Mouse (Mus musculus) right cerebral cortex, postnatal 25 days (tissue): ENCODE data around the gene Cenpv.
"Not testable (repeated sequence)": the region's sequence is repeated elsewhere in the genome, so short reads cannot be mapped to it uniquely, and the experiment has no call there.

Experiments
- DNase-seq: peaks from one replicate; pipeline ENCODE4 v3.0.0; 2022

The Cenpv gene

DNA sequence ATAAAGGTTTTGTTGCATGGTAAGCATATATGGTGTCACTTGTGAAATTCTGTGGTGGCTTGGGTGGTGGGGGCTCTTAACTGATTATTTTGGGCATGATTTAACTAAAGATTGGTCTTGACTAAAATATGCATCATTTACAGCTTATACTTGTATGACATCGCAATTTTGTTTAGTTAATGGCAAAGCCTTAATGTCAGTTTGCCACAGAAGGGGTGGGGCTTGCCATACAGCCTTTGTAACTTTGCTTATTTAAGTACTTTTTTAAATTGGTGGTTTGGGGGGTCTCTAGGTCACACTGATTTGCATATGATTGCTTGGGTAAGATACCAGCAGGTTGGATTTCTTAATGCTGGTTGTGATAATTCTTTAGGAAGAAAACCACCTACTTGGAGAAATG is 14.1 kb upstream of the Cenpv start:
- DNase-seq, result no peak

DNA sequence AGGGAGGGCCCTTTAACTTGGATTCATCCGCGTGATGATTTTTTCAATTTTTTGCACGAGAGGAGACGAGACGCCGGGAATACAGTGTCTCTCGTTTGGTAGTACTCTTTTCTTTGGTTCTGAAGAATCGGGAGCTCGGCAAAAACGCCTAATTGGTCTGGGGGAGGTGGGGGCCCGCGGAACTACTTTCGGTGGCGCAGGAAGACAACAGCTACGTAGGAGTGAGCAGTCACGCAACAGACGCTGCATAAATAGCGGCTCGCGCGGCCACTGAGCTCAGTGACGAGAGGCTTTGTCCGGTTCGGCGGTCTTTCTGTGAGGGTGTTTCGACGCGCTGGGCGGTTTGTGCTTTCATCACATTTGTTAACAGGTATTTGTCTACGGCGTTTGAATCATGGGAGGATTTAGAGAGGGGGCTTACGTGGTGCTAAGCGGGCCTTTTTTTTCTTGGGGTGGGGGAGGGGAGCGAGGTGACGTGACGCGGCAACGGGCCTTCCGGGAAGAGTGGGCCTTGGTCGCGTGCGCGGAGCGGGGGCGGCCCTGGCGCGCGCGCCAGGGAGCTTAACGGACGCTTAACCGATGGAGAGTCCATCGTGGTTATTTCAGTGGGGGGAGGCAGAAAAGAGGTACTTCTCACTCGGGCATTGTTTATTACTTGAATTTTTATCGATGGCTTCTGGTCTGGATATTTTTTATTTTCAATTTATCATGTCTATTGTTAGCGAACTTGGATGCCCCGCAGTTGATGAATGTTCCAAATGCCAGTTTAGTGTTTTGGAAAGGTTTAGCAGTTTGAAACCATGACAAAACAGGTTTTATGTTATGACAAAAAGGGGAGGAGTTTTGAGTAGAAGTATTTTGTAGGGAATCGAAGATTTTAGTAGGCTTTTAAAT is 12.4 kb upstream of the Cenpv start:
- DNase-seq, result peak; percentile 84

DNA sequence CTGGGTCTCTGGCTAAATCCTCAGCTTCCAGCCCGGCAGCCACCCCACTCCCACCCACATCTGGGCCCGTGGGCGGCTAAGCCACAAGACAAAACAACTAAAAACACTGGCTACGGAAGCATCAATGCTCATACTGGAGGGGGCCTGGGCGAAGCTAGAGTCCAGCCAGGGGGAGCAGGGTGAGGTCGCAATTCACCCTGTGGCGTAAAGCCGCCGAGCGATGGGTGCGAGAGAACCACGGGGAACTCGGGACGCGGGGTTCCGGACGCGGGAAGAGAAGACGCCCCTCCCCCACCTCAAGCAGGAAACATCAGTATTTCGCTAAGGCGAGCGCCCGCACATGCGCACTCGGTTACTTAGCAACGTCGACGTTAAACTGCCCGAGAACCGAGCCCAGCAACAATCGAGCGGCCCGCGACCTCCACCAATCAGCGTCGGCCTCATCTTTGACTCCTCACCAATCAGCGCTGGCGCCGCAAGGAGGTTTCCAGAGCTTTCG is 11.7 kb upstream of the Cenpv start, which contains the start of gene Ubb:
Ubb (plus strand) TSS at position 445 of the 499 bp plus-strand sequence.
- peak; percentile 97 for DNase-seq

DNA sequence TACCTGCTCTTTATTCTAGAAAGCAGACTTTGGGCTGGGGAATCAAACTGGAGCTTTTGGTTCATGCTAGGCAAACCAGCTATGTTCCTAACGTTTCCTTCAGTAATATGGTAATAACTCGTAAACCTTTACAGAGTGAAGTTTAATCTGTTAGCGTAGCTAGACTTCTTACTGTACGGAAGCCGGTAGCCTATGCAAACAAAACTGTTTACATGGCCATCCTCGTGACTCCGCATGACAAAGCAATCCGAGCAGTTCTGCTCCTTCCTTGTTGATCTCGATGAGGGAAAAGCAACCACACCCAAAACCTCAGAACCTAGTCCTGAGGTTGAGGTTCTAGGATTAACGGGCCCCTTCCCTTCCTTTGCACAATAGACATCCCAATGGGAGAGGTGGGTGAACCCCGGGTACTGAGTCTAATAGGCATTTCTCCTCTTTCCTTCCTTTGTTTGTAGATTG is 11.2 kb upstream of the Cenpv start:
- peak; percentile 44 for DNase-seq

DNA sequence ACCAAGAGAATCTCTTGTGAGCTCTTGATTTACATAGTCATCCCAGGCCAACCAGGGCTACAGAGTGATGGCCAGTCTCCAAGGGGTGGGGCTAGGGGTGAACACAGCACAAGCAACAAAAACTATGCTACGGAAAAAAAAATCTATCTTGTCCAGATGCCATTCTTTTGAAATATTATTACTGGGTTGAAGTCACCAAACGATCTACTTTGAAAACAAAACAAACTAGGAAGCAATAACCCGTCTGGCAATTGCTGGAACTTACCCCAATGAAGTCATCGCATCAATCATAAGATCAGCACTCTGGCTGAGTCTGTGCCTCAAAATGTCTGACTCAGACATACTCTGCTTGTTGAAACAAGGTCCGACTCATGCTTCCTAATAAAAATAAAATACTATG is 10.7 kb upstream of the Cenpv start:
- no peak for DNase-seq

DNA sequence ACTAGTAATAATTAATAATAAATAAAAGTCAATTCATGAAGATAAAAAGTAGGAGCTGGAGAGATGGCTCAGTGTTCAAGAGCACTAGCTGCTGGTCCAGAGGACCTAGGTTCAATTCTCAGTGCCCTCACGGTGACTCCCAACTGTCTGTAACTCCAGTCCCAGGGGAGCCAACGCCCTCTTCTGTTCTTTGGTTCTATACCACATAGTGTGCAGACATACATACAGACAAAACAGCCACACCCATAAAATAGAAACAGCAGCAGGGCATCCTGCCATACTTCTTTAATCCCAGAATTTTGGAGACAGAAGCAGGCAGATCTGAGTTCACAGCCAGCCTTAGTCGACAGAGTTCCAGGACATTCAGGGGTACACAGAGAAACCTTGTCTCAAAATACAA is 4.9 kb upstream of the Cenpv start:
- no peak for DNase-seq

DNA sequence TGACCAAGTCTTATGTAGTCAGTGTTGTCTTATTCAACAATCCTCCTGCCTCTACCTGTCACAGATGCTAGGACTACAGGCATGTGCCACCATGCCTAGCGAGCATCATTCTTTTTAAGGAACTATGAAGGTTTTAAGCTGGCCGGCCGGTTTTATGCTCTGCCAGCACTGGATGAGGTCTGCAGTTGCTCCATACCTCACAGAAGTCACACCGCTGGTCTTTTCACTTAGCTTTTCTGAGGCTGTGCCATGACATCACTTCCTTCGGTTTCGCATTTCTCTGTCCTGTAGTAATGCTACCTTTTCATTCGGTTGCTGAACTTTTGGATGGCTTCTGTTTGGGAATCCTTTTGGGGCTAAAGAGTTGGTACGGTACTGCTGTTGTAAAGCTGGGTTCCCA is 2.5 kb upstream of the Cenpv start:
- DNase-seq, result no peak

DNA sequence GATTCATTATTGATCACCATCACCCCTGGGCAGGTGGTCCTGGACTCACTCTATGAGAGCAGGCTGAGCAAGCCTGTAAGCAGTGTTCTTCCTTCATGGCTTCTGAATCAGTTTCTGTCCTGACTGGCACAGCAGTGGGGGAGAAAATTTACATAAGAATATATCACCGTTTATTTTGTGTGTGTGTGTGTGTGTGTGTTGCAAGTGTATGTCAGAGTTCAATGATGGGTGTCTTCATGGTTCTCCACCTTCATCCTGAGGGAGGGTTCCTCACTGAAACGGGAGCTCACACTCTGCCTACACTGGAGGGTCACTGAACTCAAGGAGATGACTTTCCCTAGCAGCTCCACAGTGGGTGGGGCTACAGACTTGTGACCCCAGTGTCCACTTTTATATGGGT is 1.9 kb upstream of the Cenpv start:
- no peak for DNase-seq

DNA sequence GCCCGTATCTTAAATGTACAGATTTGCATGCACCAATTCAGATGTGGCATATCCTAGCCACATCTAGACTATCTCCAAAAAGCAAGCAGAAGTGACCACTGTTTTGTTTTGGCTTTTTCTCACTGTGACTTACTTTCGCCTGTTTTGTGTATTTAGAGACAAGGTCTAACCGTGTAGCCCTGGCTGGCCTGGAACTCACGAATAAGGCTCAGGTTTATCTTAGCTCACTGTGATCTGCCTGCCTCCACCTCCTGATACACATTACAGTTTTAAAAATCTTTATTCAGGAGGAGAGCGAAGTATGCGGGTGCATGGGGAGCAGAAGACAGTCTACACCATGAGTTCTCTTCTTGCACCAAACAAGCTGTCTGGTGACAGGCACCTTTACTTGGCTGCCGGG is 1.1 kb upstream of the Cenpv start:
- no peak for DNase-seq

DNA sequence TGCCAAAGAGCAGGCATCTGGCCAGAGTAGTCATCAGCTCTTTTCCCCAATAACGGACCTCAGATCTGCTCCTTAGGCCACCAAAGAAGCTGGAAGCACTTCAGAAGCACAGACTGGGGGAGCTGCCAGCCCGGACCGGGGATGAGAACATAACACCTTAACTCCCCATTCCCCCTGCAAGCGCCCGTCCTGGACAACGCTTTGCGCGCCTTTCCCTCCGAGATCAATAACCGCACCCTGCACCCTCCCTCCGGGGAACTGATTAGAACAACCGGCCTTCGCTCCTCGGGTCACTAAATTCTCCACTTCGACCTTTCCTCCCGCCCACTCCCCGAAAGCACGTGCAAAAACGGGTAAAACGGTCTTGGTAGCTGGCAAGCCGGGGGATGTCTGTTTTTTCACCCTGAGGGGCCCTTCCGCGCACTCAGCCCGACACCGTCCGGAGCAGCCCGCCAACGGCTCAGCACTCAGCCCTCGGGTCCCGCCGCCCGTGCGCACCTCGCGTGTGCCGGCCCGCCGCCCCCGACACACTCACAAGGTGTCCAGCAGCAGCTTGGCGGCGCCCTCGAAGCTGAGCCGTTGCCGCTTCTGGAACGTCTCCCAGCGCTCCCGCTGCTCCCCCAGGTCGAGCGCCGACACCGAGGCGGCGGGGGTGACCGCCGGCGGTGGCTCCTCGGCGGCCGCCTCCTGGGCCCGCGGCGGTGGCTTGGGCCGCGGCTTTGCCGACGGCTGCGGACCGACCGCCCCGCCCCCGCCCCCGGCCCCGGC is 556 bp downstream of the Cenpv start:
- DNase-seq, result peak; percentile 61

DNA sequence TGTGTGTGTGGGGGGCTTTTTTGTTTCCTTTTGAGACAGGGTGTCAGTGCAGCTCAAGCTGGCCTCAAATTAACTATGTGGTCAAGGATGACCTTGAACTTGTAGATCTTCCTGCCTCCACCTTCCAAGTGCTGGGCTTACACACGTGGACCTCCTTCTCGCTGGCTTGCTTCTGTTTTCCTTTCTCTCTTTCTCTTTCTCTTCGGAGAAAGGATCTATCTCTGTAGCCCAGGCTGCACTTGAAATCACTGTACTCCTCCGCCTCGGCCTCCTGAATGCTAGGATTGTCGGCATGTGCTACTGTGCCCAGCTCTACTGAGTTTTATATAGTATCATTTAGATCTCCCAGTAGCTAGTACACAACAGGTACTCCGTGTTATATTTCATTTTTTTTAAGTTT is 1.5 kb downstream of the Cenpv start:
- DNase-seq, result no peak

DNA sequence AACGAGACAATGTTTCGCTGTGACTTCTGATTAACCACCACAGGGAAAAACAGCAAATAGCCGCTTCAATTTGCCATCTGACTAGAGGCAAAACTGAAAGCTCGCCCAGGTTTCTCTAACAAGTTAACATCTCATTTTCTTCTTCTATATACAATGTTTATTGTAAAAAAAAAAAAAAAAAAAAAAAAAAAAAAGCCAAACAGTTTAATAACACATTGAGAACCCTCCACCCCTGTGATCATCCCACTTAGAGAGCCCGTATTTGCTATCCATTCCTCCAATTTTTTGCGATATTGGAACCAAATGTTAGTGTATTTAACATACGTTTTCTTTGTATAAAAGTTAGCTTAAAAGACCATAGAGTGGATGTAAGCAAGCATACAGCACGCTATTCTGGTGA is 2.0 kb downstream of the Cenpv start:
- DNase-seq, result no peak

DNA sequence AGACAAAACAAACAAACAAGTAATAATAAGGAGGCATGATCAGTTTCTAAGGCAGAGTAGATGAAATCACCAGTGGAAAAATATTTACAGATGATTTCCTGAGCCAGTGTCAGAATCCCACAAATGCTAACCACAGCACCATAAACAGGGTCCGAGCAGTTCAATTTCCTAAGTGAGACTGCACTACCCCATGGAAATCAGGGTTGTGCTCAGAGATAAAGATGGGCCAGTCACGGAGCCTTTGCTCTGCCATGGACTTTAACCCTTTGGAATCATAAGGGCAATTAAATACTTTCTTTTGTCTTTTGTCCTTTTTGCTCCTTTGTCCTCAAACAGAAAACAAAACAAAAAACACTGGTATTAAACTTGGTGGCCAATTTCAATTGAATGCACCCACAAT is 16.8 kb downstream of the Cenpv start:
- DNase-seq, result no peak

DNA sequence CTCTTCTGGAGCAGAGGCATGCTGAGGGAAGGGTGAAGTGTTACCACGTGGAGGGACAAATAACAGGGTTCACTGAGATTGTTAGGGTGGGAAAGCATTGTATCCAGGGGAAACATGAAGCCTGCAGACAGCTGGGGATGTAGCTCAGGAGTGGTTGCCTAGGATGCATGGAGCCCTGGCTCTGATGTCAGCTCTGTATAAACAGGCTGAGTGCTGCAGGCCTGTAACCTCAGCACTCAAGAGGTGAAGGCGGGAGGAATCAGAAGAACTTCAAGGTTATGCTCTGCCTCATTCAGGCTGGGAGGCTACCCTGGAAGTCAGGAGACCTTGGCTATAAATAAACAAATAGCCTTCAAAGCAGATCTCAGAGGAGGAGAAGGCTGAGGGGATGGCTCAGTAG is 20.1 kb downstream of the Cenpv start:
- DNase-seq, result no peak

DNA sequence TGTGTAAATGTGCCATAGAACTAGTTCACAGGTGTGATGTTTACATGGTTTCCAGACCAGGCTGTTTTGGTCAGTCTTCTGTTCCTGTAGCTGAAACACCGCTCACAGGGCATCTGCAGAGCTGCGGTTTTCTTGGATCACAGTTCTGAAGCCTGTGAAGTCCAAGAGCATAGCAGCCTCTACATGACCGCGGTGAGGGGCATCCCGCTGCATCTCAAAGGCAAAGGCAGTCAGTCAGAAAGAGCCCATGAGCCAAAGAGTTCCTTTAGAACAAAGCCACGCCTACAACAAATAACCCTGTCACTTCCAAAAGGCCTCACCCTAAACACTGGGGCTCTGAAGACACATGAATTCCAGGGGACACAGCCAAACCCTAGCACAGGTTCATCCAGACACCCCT is 25.8 kb downstream of the Cenpv start:
- DNase-seq, result no peak

DNA sequence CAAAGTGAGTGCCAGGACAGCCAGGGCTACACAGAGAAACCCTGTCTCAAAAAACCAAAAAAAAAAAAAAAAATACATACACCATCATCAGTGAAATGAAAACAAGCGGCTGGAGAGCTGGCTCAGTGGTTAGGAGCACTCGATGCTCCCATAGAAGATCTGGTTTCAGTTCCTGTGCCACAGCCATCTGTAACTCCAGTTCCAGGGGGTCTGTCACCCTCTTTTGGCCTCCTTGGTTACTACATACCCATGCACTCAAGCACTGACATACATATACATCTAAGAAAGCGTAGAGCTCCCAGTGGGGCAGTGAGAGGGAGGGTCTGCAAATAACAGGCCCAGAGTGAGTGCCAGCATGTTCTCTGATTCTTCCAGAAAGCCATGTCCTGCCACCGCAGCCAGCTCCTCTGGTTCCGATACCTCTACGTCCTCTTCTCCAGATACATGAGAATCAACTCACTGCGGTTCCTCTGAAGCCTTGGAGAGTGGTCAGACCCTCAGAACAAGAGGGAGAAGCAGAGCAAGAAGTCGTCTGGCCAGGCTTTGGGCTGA is 26.5 kb downstream of the Cenpv start:
- no peak for DNase-seq

DNA sequence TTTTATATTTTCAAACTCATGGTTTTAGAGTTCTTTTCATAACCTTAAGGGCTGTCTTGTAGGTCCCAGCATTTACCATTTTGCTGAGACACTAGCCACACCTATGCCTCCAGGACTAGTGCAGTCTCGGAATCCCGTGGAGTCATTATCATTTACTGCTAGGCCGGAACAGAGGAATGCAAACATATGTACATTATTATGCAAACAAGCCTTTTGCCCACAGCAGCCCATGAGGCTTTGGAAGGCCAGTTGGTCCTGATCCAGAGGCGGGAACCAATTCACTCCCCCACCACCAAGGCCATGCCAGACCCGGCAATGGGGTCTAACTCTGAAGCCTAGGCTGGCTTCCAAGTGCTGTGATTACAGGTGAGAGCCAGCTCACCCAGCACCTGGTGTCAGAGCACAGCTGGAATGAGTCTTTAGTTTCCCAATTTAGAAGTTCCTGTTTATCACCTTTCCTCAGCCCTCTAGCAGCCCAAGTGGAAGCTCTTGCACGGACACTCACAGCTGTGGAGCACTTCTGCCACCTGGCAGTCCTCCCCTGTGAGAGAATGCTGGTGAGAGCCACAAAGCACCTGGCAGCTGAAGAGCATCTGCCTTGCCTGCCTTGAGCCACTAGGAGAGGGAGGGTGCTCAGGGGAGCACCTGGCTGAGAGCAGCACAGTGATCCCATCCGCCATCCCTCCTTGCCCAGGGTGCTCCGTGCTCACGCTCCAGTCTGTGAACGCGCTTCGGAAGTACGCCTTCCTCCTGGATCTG is 27.4 kb downstream of the Cenpv start:
- no peak for DNase-seq

DNA sequence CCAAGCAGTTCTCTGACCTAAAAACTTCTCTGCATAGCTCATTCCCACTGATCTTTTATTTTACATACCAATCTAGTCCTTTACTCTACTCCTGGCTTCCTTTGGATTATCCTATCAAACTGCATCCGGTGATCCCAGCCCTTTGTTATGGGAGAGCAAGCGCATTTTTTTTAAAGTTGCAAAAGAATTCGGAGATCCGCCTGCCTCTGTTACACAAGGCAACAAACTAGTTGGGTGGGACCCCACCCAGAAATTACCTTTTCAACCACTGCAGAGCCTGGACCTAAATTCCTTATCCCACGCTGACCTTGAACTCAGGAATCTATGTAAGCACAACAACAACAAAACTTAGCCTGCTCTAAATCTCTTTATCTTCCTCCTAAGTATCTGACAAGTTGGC is 28.1 kb downstream of the Cenpv start:
- DNase-seq, result no peak

DNA sequence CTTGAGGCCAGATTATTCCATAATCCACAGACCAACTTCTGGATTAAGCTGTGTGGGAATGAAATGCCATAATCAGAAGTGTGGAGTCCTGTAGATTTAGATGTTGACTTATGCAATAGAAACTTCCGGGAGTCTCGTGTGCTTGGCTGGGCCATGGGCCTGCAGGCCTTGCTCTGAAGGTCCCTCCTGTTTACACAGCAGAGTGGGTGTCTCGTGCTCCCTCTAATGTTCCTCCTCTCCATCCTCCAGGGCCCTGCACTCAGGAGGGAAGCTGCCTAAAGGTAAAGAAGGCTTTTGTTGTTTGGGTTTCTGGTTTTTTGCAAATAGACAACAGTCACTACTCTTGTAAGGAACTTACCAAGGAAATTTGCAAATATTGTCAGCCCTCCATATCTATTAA is 29.5 kb downstream of the Cenpv start:
- DNase-seq, result no peak

DNA sequence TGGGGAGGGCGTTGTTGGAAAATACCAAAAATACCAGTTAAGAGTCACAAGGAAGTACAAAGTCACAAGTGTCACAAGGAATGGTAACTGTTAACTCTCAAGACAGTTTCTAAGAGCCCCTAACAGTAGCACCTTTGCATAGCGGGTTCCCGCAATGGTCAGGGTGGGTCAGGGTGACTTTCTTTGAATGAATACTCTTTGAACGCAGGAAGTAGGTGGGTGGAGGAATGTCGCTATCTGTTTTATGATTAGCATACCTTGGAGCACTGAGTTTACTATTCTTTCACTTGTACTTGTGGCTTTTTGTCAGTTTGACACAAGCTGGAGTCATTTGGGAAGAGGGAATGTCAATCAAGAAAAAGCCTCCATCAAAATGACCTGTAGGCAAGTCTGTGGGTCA is 30.2 kb downstream of the Cenpv start:
- not testable (repeated sequence) for DNase-seq

DNA sequence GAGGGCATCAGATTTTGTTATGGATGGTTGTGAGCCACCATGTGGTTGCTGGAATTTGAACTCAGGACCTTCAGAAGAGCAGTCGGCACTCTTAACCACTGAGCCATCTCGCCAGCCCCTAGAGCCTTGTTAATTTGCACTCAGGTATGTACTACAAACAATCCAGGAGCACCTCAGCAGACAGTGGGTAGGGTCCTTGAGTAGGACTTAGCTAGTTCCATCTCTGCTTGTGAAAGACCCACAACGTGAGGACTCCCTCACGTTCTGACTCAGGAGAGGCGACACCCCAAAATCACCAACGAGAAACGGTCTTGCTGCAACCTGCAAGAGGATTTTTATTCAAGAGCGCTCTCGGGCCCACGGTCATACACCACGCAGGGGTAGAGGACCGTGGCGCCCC is 30.7 kb downstream of the Cenpv start:
- DNase-seq, result not testable (repeated sequence)

DNA sequence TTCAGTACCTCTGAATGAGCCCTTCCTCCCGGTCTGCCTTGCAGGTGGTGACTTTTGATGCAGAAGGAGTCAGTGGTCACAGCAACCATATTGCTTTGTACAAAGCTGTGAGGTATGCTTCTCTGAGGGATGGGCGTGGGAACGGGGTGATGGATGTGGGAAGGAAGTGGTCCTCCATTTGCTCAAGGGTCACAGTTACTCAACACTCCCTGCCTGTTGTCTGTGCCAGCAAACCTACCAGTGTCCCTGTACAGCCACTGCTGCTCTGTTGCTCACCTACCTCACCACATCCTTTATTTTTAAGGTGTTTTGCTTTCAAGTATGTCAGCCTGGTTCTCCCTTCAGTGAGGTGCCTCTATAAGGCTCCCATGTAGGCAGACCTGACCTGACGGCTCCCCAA is 31.4 kb downstream of the Cenpv start:
- no peak for DNase-seq

DNA sequence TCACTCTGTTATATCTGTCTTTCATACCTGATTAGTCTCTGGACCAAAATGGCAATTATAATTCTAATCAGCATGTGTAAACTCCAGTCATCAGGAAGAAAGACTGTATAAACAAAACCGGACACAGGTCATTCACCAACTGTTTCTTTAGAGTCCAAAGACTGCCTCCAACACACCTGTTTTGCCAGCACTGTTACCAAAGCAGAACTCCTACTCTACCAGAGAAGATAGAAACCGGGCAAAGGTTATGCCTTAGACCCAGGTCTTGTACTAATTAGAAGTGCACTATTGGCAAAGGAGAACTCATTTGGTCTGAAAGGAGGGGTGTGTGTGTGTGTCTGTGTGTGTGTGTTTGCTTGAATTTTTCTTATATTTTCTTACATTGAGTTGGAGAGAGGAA is 38.5 kb downstream of the Cenpv start:
- no peak for DNase-seq
